Mouse (Mus musculus) neural tube, embryonic 15.5 days (tissue): ENCODE data around the gene Lrrk2. TPM values are rescaled to one million over a fixed set of nuclear protein-coding genes. Genes with fewer than 3 reads are reported as not detected.
A peak's percentile ranks its signal among the peaks of the same experiment; 100 is the strongest.

Experiments used
- ATAC-seq: fragments of 200-750 bp; cut with Nextera tagmentation; 2 replicates; pipeline ENCODE4 v1.8.0; 2017; ENCODE audit warnings: mild to moderate bottlenecking, moderate TSS enrichment, moderate library complexity; ENCODE audit not compliant: low FRiP score
- H3K27ac ChIP-seq: fragments of 300-500 bp; sonication (generic); replicated peaks from 2 replicates; pipeline ENCODE4 v1.5.1; 2015; ENCODE audit warnings: mild to moderate bottlenecking, inconsistent platforms
- H3K27me3 ChIP-seq: fragments of 300-500 bp; sonication (generic); replicated peaks from 2 replicates; pipeline ENCODE4 v1.6.1; 2015; ENCODE audit warnings: inconsistent platforms
- H3K36me3 ChIP-seq: fragments of 300-500 bp; sonication (generic); 2 replicates; pipeline ENCODE4 v1.6.1; 2015; ENCODE audit warnings: inconsistent platforms
- H3K4me1 ChIP-seq: fragments of 300-500 bp; sonication (generic); 2 replicates; pipeline ENCODE4 v1.6.1; 2015; ENCODE audit warnings: inconsistent platforms
- H3K4me2 ChIP-seq: fragments of 300-500 bp; sonication (generic); 2 replicates; pipeline ENCODE4 v1.6.1; 2015; ENCODE audit warnings: inconsistent platforms, mild to moderate bottlenecking, moderate library complexity
- H3K4me3 ChIP-seq: fragments of 300-500 bp; sonication (generic); replicated peaks from 2 replicates; pipeline ENCODE4 v1.5.1; 2015; ENCODE audit warnings: mild to moderate bottlenecking, inconsistent platforms
- H3K9ac ChIP-seq: fragments of 300-500 bp; sonication (generic); replicated peaks from 2 replicates; pipeline ENCODE4 v1.6.1; 2015; ENCODE audit warnings: mild to moderate bottlenecking, inconsistent platforms
- H3K9me3 ChIP-seq: fragments of 300-500 bp; sonication (generic); replicated peaks from 2 replicates; pipeline ENCODE4 v1.6.1; 2016; ENCODE audit warnings: inconsistent platforms
- WGBS: fragments of 180-500 bp; shearing (Covaris S2); methylation state at CpG from one replicate; pipeline ENCODE4 v1.1.7; 2015; ENCODE audit warnings: mixed read lengths; 5-methylcytosine and 5-hydroxymethylcytosine counted together
- polyA plus RNA-seq: library from polyadenylated mRNA; unstranded; fragments of >200 nt; fragmentation: Nextera tagmentation; extraction: Ambion mirVana; gene quantifications from 2 replicates; pipeline ENCODE4 v1.2.1, GENCODE M21; 2015

The Lrrk2 gene
- polyA plus RNA-seq, 1 experiment from 2014 or later, result 1.7 TPM

- Histone ChIP-seq H3K9ac (no peak overlapping the region), H3K4me2 (no peak overlapping the region), H3K27me3 (no peaks in the 10 kb centered on the region), H3K4me1 (no peaks in the 10 kb centered on the region), H3K9me3 (no peaks in the 10 kb centered on the region), H3K36me3 (no peaks in the 10 kb centered on the region), H3K27ac (no peak overlapping the region), H3K4me3 (no peak overlapping the region)
- no peak for ATAC-seq
- 83% methylated on average over 1 of the region's 1 CpGs for WGBS
These were observed 20.1 kb downstream of the Lrrk2 start for GRCm38 (mm10) chr15:91693051-91693450.

- whole genome bisulfite sequencing, result 100% methylated on average over 2 of the region's 2 CpGs
- Histone ChIP-seq H3K27me3 (no peaks in the 10 kb centered on the region), H3K36me3 (no peaks in the 10 kb centered on the region), H3K9ac (no peak overlapping the region), H3K9me3 (no peaks in the 10 kb centered on the region), H3K27ac (no peak overlapping the region), H3K4me3 (no peak overlapping the region), H3K4me2 (no peak overlapping the region), H3K4me1 (no peaks in the 10 kb centered on the region)
- no peak for ATAC-seq
These were observed 20.9 kb downstream of the Lrrk2 start for GRCm38 (mm10) chr15:91693856-91694255.

GRCm38 (mm10) chr15:91700841-91701240 lies 27.9 kb downstream of the Lrrk2 start:
- H3K4me1 ChIP-seq, result no peaks in the 10 kb centered on the region
- H3K4me2 ChIP-seq, result no peak overlapping the region
- no peaks in the 10 kb centered on the region for H3K27me3 ChIP-seq
- ATAC-seq, result no peak
- no peak overlapping the region for H3K9ac ChIP-seq
- H3K36me3 ChIP-seq, result no peaks in the 10 kb centered on the region
- WGBS, result 42% methylated on average over 1 of the region's 1 CpGs
- H3K9me3 ChIP-seq, result no peaks in the 10 kb centered on the region
- H3K4me3 ChIP-seq, result no peak overlapping the region
- no peak overlapping the region for H3K27ac ChIP-seq

GRCm38 (mm10) chr15:91702991-91703715 lies 30.2 kb downstream of the Lrrk2 start:
- no peak overlapping the region for H3K27ac ChIP-seq

GRCm38 (mm10) chr15:91704091-91704490 lies 31.1 kb downstream of the Lrrk2 start:
- Histone ChIP-seq H3K27ac (no peak overlapping the region), H3K4me3 (no peak overlapping the region), H3K36me3 (no peaks in the 10 kb centered on the region), H3K27me3 (no peaks in the 10 kb centered on the region), H3K9ac (no peak overlapping the region), H3K9me3 (no peaks in the 10 kb centered on the region), H3K4me2 (no peak overlapping the region), H3K4me1 (no peaks in the 10 kb centered on the region)
- no peak for ATAC-seq
- WGBS, result 90% methylated on average over 7 of the region's 7 CpGs

More at GRCm38 (mm10) chr15:91702991-91703715, 30.2 kb downstream of the Lrrk2 start:
- H3K4me1 ChIP-seq, result no peaks in the 10 kb centered on the region
- H3K27me3 ChIP-seq, result no peaks in the 10 kb centered on the region
- H3K4me2 ChIP-seq, result no peak overlapping the region
- ATAC-seq, result peak; percentile 66; the same call in 1 of the 2 replicates
- no peak overlapping the region for H3K4me3 ChIP-seq
- no peaks in the 10 kb centered on the region for H3K36me3 ChIP-seq
- no peaks in the 10 kb centered on the region for H3K9me3 ChIP-seq
- H3K9ac ChIP-seq, result no peak overlapping the region
- WGBS, result 38% methylated on average over 8 of the region's 8 CpGs

- Histone ChIP-seq H3K36me3 (no peaks in the 10 kb centered on the region), H3K9me3 (no peaks in the 10 kb centered on the region), H3K4me1 (peaks cover 4% of the 10 kb centered on the region; the same call in 1 of the 2 replicates), H3K4me3 (peak overlapping the region; percentile 23), H3K9ac (no peak overlapping the region; the same call in 1 of the 2 replicates), H3K27me3 (no peaks in the 10 kb centered on the region), H3K27ac (no peak overlapping the region), H3K4me2 (peak overlapping the region; percentile 49)
- ATAC-seq, result peak; percentile 68; the same call in 1 of the 2 replicates
- 31% methylated on average over 29 of the region's 29 CpGs for WGBS
These were observed 36.5 kb downstream of the Lrrk2 start for GRCm38 (mm10) chr15:91709207-91710130.

- Histone ChIP-seq H3K36me3 (no peaks in the 10 kb centered on the region), H3K4me3 (no peak overlapping the region), H3K27ac (no peak overlapping the region), H3K4me1 (no peaks in the 10 kb centered on the region), H3K4me2 (peak overlapping the region; percentile 6; the same call in 1 of the 2 replicates), H3K9me3 (no peaks in the 10 kb centered on the region), H3K9ac (no peak overlapping the region), H3K27me3 (no peaks in the 10 kb centered on the region)
- 60% methylated on average over 14 of the region's 14 CpGs for WGBS
- ATAC-seq, result no peak
These were observed 62.4 kb downstream of the Lrrk2 start for GRCm38 (mm10) chr15:91735216-91735922.

- H3K36me3 ChIP-seq, result no peaks in the 10 kb centered on the region
- H3K27ac ChIP-seq, result no peak overlapping the region
- no peak for ATAC-seq
- H3K9ac ChIP-seq, result no peak overlapping the region
- WGBS, result 50% methylated on average over 15 of the region's 15 CpGs
- H3K4me2 ChIP-seq, result no peak overlapping the region
- H3K27me3 ChIP-seq, result no peaks in the 10 kb centered on the region
- H3K9me3 ChIP-seq, result no peaks in the 10 kb centered on the region
- no peak overlapping the region for H3K4me3 ChIP-seq
- no peaks in the 10 kb centered on the region for H3K4me1 ChIP-seq
These were observed 64.0 kb downstream of the Lrrk2 start for GRCm38 (mm10) chr15:91736791-91737533.

- Histone ChIP-seq H3K4me2 (no peak overlapping the region), H3K36me3 (no peaks in the 10 kb centered on the region), H3K9ac (no peak overlapping the region), H3K4me3 (no peak overlapping the region), H3K27ac (no peak overlapping the region), H3K4me1 (no peaks in the 10 kb centered on the region), H3K9me3 (no peaks in the 10 kb centered on the region), H3K27me3 (no peaks in the 10 kb centered on the region)
- WGBS, result 67% methylated on average over 9 of the region's 9 CpGs
- ATAC-seq, result no peak
These were observed 65.8 kb downstream of the Lrrk2 start for GRCm38 (mm10) chr15:91738808-91739207.

GRCm38 (mm10) chr15:91745501-91745900 lies 72.5 kb downstream of the Lrrk2 start:
- H3K36me3 ChIP-seq, result no peaks in the 10 kb centered on the region

GRCm38 (mm10) chr15:91752111-91752510 lies 79.1 kb downstream of the Lrrk2 start:
- H3K27me3 ChIP-seq, result no peaks in the 10 kb centered on the region

More at GRCm38 (mm10) chr15:91745501-91745900, 72.5 kb downstream of the Lrrk2 start:
- Histone ChIP-seq H3K4me3 (no peak overlapping the region), H3K9ac (no peak overlapping the region), H3K9me3 (no peaks in the 10 kb centered on the region), H3K4me1 (no peaks in the 10 kb centered on the region), H3K4me2 (no peak overlapping the region), H3K27me3 (no peaks in the 10 kb centered on the region), H3K27ac (no peak overlapping the region)
- ATAC-seq, result no peak
- 90% methylated on average over 4 of the region's 4 CpGs for WGBS

More at GRCm38 (mm10) chr15:91752111-91752510, 79.1 kb downstream of the Lrrk2 start:
- Histone ChIP-seq H3K9ac (no peak overlapping the region), H3K4me3 (no peak overlapping the region), H3K27ac (no peak overlapping the region), H3K4me1 (peaks cover 9% of the 10 kb centered on the region; the same call in 1 of the 2 replicates), H3K4me2 (peak overlapping the region; percentile 25; the same call in 1 of the 2 replicates), H3K36me3 (no peaks in the 10 kb centered on the region), H3K9me3 (no peaks in the 10 kb centered on the region)
- no peak for ATAC-seq
- WGBS, result 61% methylated on average over 12 of the region's 12 CpGs
